Mouse (Mus musculus) forebrain, embryonic 16.5 days (tissue): ENCODE measurements around the gene Triml2. TPM values are rescaled to one million over a fixed set of nuclear protein-coding genes. Genes with fewer than 3 reads are reported as not detected.
A peak's percentile ranks its signal among the peaks of the same experiment; 100 is the strongest.

ENCODE experiments used
- ATAC-seq: fragments of 200-750 bp; cut with Nextera tagmentation; 2 replicates; pipeline ENCODE4 v1.8.0; 2017; ENCODE audit warnings: mild to moderate bottlenecking, moderate library complexity
- H3K27ac ChIP-seq: fragments of 300-500 bp; sonication (generic); 2 replicates; pipeline ENCODE4 v1.5.1; 2014; ENCODE audit warnings: low read length, control low read depth
- H3K27me3 ChIP-seq: fragments of 300-500 bp; sonication (generic); replicated peaks from 2 replicates; pipeline ENCODE4 v1.6.1; 2014; ENCODE audit warnings: low read length; ENCODE audit not compliant: control insufficient read depth, insufficient read depth
- H3K36me3 ChIP-seq: fragments of 300-500 bp; sonication (generic); 2 replicates; pipeline ENCODE4 v1.6.1; 2014; ENCODE audit not compliant: control insufficient read depth, insufficient read depth
- H3K4me1 ChIP-seq: fragments of 300-500 bp; sonication (generic); replicated peaks from 2 replicates; pipeline ENCODE4 v1.6.1; 2014; ENCODE audit warnings: low read length; ENCODE audit not compliant: control insufficient read depth, insufficient read depth
- H3K4me2 ChIP-seq: fragments of 300-500 bp; sonication (generic); 2 replicates; pipeline ENCODE4 v1.6.1; 2014; ENCODE audit warnings: mild to moderate bottlenecking, low read length, control low read depth
- H3K4me3 ChIP-seq: fragments of 300-500 bp; sonication (generic); replicated peaks from 2 replicates; pipeline ENCODE4 v1.5.1; 2014; ENCODE audit warnings: mild to moderate bottlenecking, low read length, control low read depth
- H3K9ac ChIP-seq: fragments of 300-500 bp; sonication (generic); replicated peaks from 2 replicates; pipeline ENCODE4 v1.6.1; 2014; ENCODE audit warnings: low read depth, low read length, control low read depth
- H3K9me3 ChIP-seq: fragments of 300-500 bp; sonication (generic); 2 replicates; pipeline ENCODE4 v1.6.1; 2016; ENCODE audit warnings: low read length; ENCODE audit not compliant: control insufficient read depth
- WGBS: fragments of 180-500 bp; shearing (Covaris S2); extraction: QIAGEN DNeasy Blood & Tissue Kit; methylation state at CpG from one replicate; pipeline ENCODE4 v1.1.7; 2014; 5-methylcytosine and 5-hydroxymethylcytosine counted together
- polyA plus RNA-seq: library from polyadenylated mRNA; unstranded; fragments of >200 nt; fragmentation: Nextera tagmentation; extraction: Ambion mirVana; gene quantifications from 2 replicates; pipeline ENCODE4 v1.2.1, GENCODE M21; 2015

The Triml2 gene
- polyA plus RNA-seq, 1 experiment from 2014 or later = not detected

- WGBS = 50% methylated on average over 4 of the region's 4 CpGs
- H3K4me1 ChIP-seq = no peaks in the 10 kb centered on the region
- H3K4me2 ChIP-seq = no peak overlapping the region
- H3K27ac ChIP-seq = no peak overlapping the region
- H3K4me3 ChIP-seq = no peak overlapping the region
- H3K36me3 ChIP-seq = no peaks in the 10 kb centered on the region
- H3K27me3 ChIP-seq = no peaks in the 10 kb centered on the region
- no peak overlapping the region for H3K9ac ChIP-seq
- ATAC-seq = no peak
- H3K9me3 ChIP-seq = no peaks in the 10 kb centered on the region
These were observed 1.2 kb upstream of the Triml2 start for GRCm38 (mm10) chr8:43179189-43179588.

GRCm38 (mm10) chr8:43182281-43182680 is 1.9 kb downstream of the Triml2 start:
- H3K27ac ChIP-seq = no peak overlapping the region
- no peaks in the 10 kb centered on the region for H3K9me3 ChIP-seq
- no peak for ATAC-seq
- no peaks in the 10 kb centered on the region for H3K36me3 ChIP-seq
- H3K9ac ChIP-seq = no peak overlapping the region
- H3K4me1 ChIP-seq = no peaks in the 10 kb centered on the region
- WGBS = 91% methylated on average over 2 of the region's 2 CpGs
- H3K27me3 ChIP-seq = no peaks in the 10 kb centered on the region
- H3K4me3 ChIP-seq = no peak overlapping the region
- H3K4me2 ChIP-seq = no peak overlapping the region

- Histone ChIP-seq H3K9me3 (no peaks in the 10 kb centered on the region), H3K36me3 (no peaks in the 10 kb centered on the region), H3K9ac (no peak overlapping the region), H3K4me1 (no peaks in the 10 kb centered on the region), H3K4me2 (no peak overlapping the region), H3K27ac (no peak overlapping the region), H3K27me3 (no peaks in the 10 kb centered on the region), H3K4me3 (no peak overlapping the region)
- no peak for ATAC-seq
These were observed 35.2 kb downstream of the Triml2 start for GRCm38 (mm10) chr8:43215554-43215953.

- Histone ChIP-seq H3K27ac (no peak overlapping the region), H3K9me3 (no peaks in the 10 kb centered on the region), H3K27me3 (no peaks in the 10 kb centered on the region), H3K4me1 (no peaks in the 10 kb centered on the region), H3K4me3 (no peak overlapping the region), H3K4me2 (no peak overlapping the region), H3K9ac (no peak overlapping the region), H3K36me3 (no peaks in the 10 kb centered on the region)
- ATAC-seq = peak; percentile 57; the same call in 1 of the 2 replicates
- WGBS = 66% methylated on average over 3 of the region's 3 CpGs
These were observed 63.0 kb downstream of the Triml2 start for GRCm38 (mm10) chr8:43243326-43243725.

Other genes with a start within 250 kb of the Triml2 start
- not detected in 2 replicates for gene Triml1, start 39.1 kb upstream of the Triml2 start, polyA plus RNA-seq
- gene Zfp42, start 126.4 kb downstream of the Triml2 start, polyA plus RNA-seq = not detected in 2 replicates